Mouse (Mus musculus) kidney, adult 2 months (tissue): ENCODE measurements around the gene Wdr37.

Experiments
- CTCF ChIP-seq: fragments of 200-500 bp; conservative IDR thresholded peaks from 2 replicates; pipeline ENCODE4 v1.5.1; 2011; ENCODE audit warnings: low read depth, mild to moderate bottlenecking, control low read depth, low read length, moderate library complexity, mixed read lengths; ENCODE audit not compliant: insufficient read depth, insufficient read length
- POLR2A ChIP-seq: fragments of 200-500 bp; IDR thresholded peaks from one replicate; pipeline ENCODE4 v1.6.1; 2011; ENCODE audit warnings: low read depth, low read length, control low read depth

DNA sequence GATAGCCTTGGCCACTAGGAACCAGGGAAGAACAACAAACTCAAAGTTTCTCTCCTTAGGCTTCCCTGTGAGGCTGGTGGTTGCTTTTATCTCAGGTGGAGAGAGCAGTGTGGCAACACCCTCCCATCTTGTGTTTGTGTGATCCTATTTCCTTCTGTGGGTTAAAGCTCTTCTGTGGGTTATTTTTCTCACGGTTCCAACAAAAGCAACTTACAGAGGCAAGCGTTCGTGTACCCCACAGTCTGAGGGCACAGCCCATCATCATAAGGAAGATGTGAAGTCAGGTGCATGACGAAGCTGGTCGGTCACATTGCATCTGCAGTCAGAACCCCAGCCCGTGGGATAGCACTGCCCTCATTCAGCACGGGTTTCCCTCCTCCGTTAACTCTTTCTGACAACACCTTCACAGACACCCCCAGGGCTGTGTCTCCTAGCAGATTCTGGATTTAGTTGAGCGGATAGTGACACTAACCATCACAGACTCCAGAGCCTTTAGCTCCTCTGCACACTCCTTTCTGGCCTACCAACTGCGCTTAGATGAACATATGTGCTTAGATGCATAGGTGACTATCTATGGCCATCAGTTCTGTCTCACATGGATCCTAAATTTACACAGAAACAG lies 87.9 kb downstream of the Wdr37 start:
- TF ChIP-seq CTCF = no peak
- TF ChIP-seq POLR2A = no peak
